Mouse (Mus musculus): ENCODE measurements around the gene Tuba3a.
A peak's percentile ranks its signal among the peaks of the same experiment; 100 is the strongest.

The Tuba3a gene

GRCm38 (mm10) chr6:125265239-125265638 lies 20.6 kb downstream of the Tuba3a start:
- no peak for DNase-seq

DNA sequence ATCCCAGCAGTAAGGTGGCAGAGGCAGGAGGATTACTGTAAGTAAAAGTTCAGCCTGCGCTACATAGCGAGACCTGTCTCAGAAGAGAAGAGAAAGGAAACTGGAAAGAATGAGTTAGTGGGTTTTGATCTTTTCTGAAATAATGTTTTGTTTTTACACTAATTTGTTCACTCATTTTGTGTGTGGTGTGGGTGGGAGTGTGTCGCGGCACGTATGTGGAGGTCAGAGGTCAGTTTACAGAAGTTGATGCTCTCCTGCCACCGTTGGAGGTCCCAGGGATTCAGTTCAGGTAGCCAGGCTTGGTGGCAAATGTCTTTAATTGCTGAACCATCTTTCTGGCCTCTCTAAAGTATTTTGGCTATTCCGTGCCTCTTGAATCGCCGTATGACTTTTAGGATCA lies 21.6 kb downstream of the Tuba3a start:
- no peak for DNase-seq

- DNase-seq, result no peak
Observed at GRCm38 (mm10) chr6:125260006-125260555, 25.8 kb downstream of the Tuba3a start.

DNA sequence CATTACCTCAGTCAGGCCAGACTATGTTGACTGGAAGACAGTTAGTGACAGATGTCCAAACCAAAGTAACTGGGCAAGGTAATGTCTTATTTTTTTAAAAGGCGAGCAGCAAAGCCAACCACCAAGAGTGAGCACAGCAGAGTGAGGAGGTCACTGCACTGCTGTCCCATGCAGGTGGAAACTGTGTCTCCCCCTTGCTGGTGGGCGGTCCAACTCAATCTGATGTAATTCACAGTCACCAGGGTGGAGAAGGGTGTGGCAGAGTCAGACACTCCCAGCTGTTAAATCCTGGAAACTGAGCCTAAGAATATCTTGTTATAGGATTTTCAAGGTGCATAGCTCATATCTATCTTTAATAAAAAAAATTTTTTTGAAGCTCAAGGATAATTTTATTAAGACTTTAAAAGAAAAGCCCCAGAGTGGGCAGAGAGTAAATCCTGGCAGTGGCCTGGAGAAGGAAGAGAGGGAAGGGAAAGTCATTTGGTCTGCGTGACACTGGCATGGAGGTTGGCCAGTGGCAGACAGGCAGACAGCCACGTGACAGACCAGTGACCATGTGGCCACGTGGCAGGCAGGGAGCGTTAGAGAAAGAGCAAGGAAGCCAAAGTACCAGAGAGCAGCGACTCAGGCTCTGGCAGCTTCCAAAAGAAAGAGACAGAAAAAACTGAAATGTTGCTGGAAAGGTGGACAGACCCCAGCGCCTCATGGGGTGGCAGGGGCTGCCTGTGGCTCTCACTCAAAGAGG lies 29.4 kb downstream of the Tuba3a start:
- peak; percentile 75 to 81 for DNase-seq

GRCm38 (mm10) chr6:125255516-125256044 lies 30.3 kb downstream of the Tuba3a start:
- DNase-seq, result peak; percentile 33 to 34

DNA sequence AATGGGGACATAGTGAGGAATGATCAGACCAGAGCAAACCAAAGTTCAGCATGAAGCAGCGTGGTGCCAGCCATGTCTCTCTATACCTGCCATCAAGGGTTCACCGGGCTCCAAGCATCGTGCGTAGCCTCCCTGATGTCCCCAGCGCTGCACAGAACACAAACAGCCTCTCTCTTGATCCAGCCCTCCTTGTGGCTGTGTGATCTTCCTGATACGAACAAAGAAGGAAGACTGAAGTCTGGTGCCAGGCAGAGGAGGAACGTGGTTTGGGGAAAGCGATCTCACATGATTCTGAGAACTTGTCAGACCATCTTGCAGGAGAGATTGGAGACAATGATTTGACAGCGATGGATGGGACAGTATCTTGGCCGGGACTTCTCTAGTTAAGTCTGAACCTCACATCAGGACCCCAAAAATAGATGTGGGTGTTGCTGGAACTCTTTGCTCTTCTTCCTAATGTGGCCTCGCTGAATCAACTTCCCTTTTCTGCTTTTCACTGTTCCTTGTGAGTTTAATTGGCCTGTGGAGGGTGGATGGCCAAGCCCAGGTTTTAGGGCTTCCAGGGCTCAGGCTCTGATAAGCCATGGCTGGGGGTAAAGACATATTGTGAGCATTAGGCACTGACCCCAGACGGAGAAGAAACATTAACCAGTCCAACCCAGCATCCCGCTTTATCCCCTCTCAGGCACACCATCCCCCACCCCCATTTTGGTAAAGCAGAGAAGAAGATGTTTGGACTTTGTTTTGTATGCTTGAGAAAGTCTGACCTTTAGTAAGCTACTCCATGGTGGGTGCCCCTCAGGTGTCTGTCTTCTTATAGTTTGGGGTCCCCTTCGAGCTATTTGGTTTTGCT lies 31.8 kb downstream of the Tuba3a start:
- DNase-seq, result no peak

DNA sequence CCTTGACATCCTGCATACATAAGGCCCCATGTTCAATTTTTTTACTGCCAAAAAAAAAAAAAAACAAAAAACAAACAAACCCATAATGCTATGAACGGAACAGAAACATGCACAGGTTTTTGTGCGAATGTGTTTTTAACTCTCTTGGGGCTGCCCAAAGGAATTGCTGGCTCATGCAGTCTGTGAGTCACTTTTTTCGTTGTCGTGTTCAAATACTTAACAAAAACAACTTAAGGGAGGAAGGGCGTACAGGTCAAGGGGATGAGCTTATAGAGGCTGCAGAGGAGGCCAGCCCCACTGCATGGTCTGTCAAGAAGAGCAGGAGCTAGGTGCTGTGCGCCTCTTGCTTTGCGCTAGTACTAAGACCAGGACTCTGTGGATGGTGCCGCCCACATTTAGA lies 33.1 kb downstream of the Tuba3a start:
- DNase-seq, result no peak

DNA sequence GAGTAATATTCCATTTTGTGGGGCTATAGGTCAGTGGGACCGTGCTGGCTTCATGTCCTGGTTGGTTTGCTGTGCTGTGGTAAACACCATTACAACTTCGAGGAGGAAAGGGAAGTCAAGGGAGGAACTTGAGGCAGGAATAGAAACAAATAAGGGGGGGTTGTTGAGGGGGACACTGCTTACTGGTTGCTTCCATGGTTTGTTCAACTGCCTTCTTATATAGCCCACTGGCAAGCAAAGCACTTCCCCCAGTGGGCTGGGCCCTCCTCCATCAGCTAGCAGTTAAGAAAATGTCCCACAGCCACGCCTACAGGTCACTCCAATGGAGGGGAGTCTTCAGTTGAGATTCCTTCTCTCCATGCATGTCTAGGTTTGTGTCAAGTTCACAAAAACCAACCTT lies 33.6 kb downstream of the Tuba3a start:
- no peak for DNase-seq

DNA sequence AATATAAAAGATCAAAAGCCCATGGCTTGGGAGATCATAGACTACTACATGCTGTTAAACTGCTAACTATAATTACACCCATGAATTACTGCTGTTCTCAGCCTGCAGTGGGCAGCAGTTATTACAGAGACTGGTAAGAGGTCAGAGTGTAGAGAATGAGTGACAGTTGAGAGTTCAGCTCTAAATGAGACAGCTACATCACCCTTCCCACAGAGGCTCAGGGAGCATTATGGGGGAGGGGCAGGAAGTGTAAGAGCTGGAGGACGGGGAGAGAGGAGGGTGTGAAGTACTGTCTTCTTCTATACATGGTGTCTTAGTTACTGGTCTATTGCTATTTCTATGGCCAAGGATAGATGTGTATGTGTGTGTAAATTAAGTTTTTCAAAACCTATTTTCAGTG lies 41.3 kb downstream of the Tuba3a start:
- DNase-seq, result no peak

DNA sequence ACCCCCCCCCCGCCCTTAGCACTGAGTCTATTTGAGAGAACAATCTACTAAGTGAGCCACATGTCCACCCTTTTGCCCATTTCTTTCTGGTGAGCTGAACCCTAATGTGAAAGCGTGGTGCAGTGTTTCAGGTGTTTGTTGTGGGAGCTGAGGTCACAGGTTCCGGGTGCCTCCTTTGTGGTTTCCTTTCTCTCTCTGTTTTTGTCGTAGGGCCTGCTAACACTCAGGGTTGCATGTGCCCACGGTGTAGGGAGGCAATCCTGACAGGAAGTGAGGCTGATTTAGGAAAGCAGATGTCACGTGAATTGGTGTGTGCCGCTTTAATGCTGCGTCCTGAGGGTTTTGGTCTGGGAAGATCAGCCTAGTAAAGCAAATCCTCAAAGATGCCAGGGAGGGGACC lies 44.3 kb downstream of the Tuba3a start:
- no peak for DNase-seq

DNA sequence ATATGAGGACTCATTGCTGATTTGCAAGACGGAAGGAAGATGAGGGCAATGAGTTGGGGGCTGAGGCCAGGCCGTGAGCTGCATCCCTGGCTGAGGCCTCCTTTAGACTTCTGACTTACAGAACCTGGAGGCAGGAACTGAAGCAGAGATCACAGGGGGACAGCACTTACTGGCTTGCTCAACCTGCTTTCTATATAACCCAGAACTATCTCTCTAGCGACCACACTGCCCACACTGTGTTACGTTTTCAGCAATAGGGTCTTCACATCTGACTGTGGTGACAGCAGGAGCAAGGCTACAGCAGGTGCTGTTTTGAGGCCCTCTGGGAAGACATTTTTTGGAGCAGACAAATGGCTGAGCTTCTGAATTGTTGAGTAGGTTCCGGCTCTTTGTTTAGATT lies 45.2 kb downstream of the Tuba3a start:
- DNase-seq, result no peak

DNA sequence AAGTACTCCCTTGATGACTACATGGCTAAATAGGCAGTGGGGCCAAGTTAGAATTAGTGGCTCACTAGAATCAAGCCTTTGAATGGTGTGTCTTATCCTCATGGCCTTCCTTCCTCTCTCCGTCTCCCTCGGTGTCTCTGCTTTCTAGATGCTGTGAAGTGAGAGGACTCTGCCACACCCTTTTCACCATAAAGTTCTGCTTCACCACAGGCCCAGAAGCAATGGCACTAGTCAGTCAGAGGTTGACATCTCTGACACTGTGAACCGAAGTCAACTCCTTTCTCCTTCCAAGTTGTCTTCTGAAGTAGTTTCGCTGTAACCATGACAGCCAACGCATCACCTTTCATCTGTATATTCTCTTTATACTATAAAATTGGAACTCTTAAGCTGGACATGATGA lies 46.3 kb downstream of the Tuba3a start:
- DNase-seq, result no peak

GRCm38 (mm10) chr6:125238396-125238795 lies 47.4 kb downstream of the Tuba3a start:
- DNase-seq, result no peak

DNA sequence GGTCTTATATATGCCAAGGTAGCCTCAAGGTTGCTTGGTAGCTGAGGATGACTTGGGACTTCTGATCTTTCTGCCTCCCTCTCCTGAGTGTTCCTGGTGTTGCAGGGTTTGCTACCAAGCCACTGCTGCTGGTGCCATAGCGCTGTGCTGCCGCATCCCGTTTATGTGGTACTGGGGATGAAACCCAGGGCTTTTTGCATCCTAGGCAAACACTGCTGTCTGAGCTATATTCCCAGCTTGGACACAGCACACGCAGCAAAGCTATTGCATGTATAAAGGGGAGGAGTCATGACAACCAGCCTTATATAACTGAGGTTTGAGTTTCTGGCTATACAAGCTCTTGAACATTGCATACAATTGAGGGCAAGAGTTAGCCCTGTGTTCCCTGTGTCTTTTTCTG lies 48.4 kb downstream of the Tuba3a start:
- DNase-seq, result no peak

GRCm38 (mm10) chr6:125236782-125237181 lies 49.1 kb downstream of the Tuba3a start, which contains the start of gene Cd27:
Gene Cd27, minus strand, starts transcription at chr6:125237010.
- DNase-seq, result no peak

- no peak for DNase-seq
Observed at GRCm38 (mm10) chr6:125236341-125236740, 49.5 kb downstream of the Tuba3a start.

DNA sequence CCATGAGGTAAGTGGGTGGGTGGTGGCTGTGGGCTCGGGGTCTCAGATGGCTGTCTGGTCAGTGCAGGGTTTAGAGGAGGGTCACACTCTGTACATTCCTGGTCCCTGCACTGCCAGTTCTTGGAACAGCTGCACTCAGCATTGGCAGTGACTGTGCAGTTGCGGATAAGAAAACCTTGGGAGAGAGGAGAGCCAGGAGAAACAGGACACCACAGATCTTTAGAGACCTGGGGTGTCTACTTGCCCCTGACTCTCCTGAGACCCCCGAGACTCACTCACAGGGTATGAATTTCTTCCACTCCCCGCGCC lies 51.4 kb downstream of the Tuba3a start:
- no peak for DNase-seq

DNA sequence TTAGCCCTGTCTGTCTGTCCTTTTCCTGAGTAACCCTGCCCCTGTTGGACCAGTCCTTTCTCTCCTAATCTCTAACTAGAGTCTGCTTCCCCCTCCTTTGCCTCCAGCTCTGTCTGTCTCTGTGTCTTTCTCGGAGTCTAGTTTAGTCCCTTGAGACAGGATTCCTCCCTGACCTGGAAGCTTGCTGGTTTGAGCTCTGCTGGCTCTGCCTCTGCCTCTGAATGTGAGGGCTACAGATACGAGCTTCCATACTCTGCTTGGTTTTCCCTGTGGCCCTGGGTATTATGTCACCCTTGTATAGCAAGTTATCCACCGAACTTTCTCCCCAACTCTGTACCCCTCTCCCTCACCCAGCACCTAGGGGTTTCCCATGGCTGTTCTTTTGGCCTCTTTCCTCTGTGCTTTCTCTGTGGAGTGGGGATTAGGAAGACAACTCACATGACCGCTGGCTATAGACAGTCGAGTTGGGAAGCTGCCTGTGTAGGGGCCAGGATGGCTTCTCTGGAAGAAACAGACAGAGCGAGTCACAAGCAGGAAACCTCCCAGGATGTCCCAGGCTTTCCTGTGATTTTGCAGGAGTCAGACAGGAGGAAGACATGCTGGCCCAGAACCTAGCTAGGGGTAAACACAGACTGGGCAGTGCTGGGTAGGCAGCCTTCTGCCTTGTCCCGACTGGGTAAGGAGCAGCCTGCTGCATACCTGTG lies 51.9 kb downstream of the Tuba3a start:
- no peak for DNase-seq

GRCm38 (mm10) chr6:125232516-125232915 lies 53.3 kb downstream of the Tuba3a start:
- no peak for DNase-seq

DNA sequence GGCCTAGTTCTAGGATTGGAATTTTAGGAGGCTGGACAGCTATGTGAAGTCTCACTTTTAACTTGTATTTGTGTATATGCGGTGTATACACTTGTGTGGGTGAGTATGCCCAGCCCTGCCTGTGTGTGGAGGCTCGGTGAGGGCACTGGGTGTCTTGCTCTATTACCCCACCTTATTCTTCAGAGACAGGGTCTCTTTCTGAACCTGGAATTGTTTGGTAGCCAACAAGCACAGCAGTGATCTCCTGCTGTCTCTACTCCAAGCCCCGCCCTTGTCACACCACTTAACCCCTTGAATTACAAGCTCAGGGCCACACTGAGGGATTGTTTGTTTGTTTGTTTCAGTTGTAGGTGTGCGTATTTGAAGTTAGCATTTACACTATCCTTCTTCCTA lies 53.8 kb downstream of the Tuba3a start:
- peak; percentile 21 to 28 for DNase-seq

- peak; percentile 75 to 77 for DNase-seq
Observed at GRCm38 (mm10) chr6:125231117-125232044, 54.5 kb downstream of the Tuba3a start, which contains the start of gene Tapbpl. Gene Tapbpl, minus strand, starts transcription at chr6:125231860.

DNA sequence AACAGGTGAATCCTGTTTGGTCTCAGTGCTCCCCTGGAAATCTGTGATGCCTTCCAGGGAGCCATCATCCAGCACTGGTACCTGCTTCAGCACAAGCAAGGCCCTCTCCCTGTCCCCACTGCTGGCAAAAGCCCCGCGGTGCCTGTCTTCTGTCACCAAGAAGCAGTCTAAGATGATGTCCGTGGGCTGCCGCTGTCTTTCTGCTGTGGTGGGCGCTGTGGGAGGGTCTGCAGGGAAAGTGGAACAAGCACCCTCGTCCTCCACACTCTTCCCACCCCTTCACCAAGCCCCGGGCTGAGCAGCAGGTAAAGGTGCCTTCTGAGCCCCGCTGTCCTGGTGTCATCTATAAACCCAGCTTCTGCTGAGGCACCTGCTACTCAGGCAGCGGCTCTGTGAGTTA lies 55.3 kb downstream of the Tuba3a start:
- no peak for DNase-seq
